Mouse (Mus musculus): Measurements from ENCODE around the gene Rnf2.

DNA sequence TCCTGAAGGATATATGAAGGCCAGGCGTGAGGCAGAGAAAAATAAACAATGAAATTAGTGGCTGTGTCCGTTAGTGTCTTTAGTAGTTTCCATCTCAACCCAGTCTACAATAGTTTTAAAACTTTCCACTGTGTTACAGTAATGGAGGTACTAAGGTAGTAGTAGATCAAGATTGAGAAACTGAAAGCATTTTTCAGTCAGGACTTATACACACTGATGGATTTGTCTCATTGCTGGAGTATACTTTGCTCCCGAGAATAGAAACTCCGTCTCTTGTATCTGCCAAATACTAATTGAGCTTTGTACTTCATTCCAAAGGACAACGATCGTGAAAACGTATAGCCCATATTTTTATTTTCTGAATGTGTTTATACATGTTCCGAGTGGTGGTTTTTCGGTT, 71.4 kb downstream of the Rnf2 start:
- no peak for TF ChIP-seq EP300 (IDR thresholded peaks at IDR 0.05; ENCODE audit: insufficient read depth, low read depth, low read length)
- no peak for TF ChIP-seq CTCF (IDR thresholded peaks at IDR 0.05)
- no peak for TF ChIP-seq POLR2A (IDR thresholded peaks at IDR 0.05; ENCODE audit: insufficient read depth, low read depth, low read length)
